Comparison of ENCODE assay signal across 8 mouse cellular contexts in the genomic region with DNA sequence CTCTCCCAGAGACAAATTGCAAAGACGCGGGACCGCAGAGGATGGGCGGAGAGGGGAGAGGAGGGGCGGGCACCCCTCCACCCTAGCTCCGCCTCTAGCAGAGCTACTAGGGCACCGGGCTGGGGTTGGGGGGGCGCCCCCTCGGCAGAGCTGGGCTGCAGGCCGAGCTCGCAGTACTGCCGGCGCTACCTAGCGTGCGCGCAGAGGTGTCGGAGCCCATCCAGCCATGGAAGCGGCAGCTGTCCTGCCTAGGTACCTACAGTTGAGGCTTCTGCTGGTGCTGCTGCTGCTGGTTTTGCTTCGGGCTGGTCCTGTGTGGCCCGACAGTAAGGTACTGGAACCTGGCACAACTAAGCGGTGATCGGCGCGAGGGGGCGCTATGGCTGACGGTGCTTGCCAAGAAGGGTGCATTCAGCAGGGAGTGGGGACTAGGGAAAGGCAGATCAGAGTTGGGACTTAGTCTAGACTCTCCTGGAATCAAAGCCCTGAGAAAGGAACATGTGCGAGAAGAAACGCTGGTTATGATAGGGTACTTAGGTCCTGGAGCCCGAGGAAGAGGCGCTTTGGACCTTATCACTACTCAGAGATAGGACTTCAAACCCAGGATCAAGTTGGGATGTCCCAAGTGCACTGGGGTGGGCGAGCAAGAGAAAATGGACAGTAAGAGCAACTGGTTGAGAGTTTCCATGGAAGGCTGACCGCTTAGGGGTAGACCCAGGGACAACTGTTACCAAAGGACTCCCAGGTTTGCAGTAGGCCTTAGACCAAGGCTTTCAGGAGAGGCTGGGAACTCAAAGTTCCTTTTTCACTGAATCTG. TPM values are rescaled to one million over a fixed set of nuclear protein-coding genes. Genes with fewer than 3 reads are reported as not detected.
DNase-seq lines count a peak whose midpoint lies in the region; ATAC-seq lines count a peak whose summit lies in the region.

Gene Olfml2a (plus strand): TSS at position 128 of the 817 bp plus-strand sequence.

- peak within 1 kb of the TSS; percentile 87 for H3K4me2 ChIP-seq in embryonic facial prominence, embryonic 14.5 days (ENCODE audit: low read depth, low read length)
- H3K4me2 ChIP-seq in heart, embryonic 11.5 days, result peak within 1 kb of the TSS; percentile 93
- peak within 1 kb of the TSS; percentile 78 for H3K4me2 ChIP-seq in liver, embryonic 12.5 days

- peak; percentile 50 to 73 for DNase-seq in left cerebral cortex, adult 18-20 months (ENCODE audit: low spot score in 2 of 2)
- no peak for DNase-seq in left cerebral cortex, adult 11 months (ENCODE audit: low spot score)
- peak; percentile 84 for DNase-seq in embryonic facial prominence, embryonic 14.5 days (ENCODE audit: low spot score)
- peak; percentile 74 for DNase-seq in kidney, adult 9 months
- peak; percentile 79 for DNase-seq in naive thymus-derived CD4-positive, alpha-beta T cell, adult 2 months (ENCODE audit: low read depth)
- peak; percentile 75 for DNase-seq in splenic B cell, adult 2 months (ENCODE audit: low read depth, low spot score)

- H3K27me3 ChIP-seq in embryonic facial prominence, embryonic 14.5 days (replicated peaks; ENCODE audit: control insufficient read depth, insufficient read depth, low read length), result no peaks in the 10 kb centered on the region
- 0 out of 2 replicates have a peak, but pooled peaks cover 2% of the 10 kb centered on the region for H3K27me3 ChIP-seq in heart, embryonic 11.5 days (ENCODE audit: control insufficient read depth, insufficient read depth, low read length)
- peaks cover 57% of the 10 kb centered on the region for H3K27me3 ChIP-seq in liver, embryonic 12.5 days (replicated peaks)
- H3K27me3 ChIP-seq in splenic B cell, adult 2 months (ENCODE audit: control insufficient read depth, insufficient read depth, low read length, poor library complexity, severe bottlenecking), result no peaks in the 10 kb centered on the region

- peak within 1 kb of the TSS; percentile 48 for H3K4me3 ChIP-seq in embryonic facial prominence, embryonic 14.5 days (ENCODE audit: low read depth, low read length)
- peak within 1 kb of the TSS; percentile 48 for H3K4me3 ChIP-seq in heart, embryonic 11.5 days (ENCODE audit: low read depth, low read length)
- peak within 1 kb of the TSS; percentile 40 for H3K4me3 ChIP-seq in liver, embryonic 12.5 days

- WGBS in embryonic facial prominence, embryonic 14.5 days, result 13% methylated on average over 24 of the region's 32 CpGs
- WGBS in heart, embryonic 11.5 days (ENCODE audit: insufficient replicate concordance), result 4% methylated on average over 31 of the region's 32 CpGs
- 11% methylated on average over 32 of the region's 32 CpGs for WGBS in liver, embryonic 12.5 days (ENCODE audit: insufficient replicate concordance)

- peaks cover 26% of the 10 kb centered on the region for H3K4me1 ChIP-seq in embryonic facial prominence, embryonic 14.5 days (ENCODE audit: control insufficient read depth, insufficient read depth, low read length)
- peaks cover 18% of the 10 kb centered on the region for H3K4me1 ChIP-seq in heart, embryonic 11.5 days (ENCODE audit: control insufficient read depth, insufficient read depth, low read length)
- peaks cover 17% of the 10 kb centered on the region for H3K4me1 ChIP-seq in liver, embryonic 12.5 days

- H3K27ac ChIP-seq in embryonic facial prominence, embryonic 14.5 days (replicated peaks; ENCODE audit: low read depth, low read length), result 0 out of 2 replicates have a peak within 1 kb of the TSS, but pooled peaks have one; percentile 39
- no peak within 1 kb of the TSS for H3K27ac ChIP-seq in heart, embryonic 11.5 days (ENCODE audit: low read depth, low read length)
- no peak within 1 kb of the TSS for H3K27ac ChIP-seq in liver, embryonic 12.5 days

- peak within 1 kb of the TSS; percentile 64 for H3K9ac ChIP-seq in embryonic facial prominence, embryonic 14.5 days (ENCODE audit: low read depth, low read length)
- H3K9ac ChIP-seq in heart, embryonic 11.5 days (ENCODE audit: low read depth, low read length), result peak within 1 kb of the TSS; percentile 67
- peak within 1 kb of the TSS; percentile 48 for H3K9ac ChIP-seq in liver, embryonic 12.5 days

- H3K36me3 ChIP-seq in embryonic facial prominence, embryonic 14.5 days (ENCODE audit: control insufficient read depth, insufficient read depth, low read length), result no peaks in the 10 kb centered on the region
- no peaks in the 10 kb centered on the region for H3K36me3 ChIP-seq in heart, embryonic 11.5 days (ENCODE audit: control insufficient read depth, insufficient read depth, low read length)
- H3K36me3 ChIP-seq in liver, embryonic 12.5 days, result no peaks in the 10 kb centered on the region
- H3K36me3 ChIP-seq in splenic B cell, adult 2 months (ENCODE audit: control insufficient read depth, insufficient read depth, low read length, poor library complexity, severe bottlenecking), result no peaks in the 10 kb centered on the region

- H3K9me3 ChIP-seq in embryonic facial prominence, embryonic 14.5 days (ENCODE audit: control insufficient read depth, low read length), result no peaks in the 10 kb centered on the region
- H3K9me3 ChIP-seq in heart, embryonic 11.5 days (replicated peaks; ENCODE audit: control insufficient read depth, low read length), result no peaks in the 10 kb centered on the region
- H3K9me3 ChIP-seq in liver, embryonic 12.5 days (replicated peaks), result no peaks in the 10 kb centered on the region

- peak; percentile 85 for ATAC-seq in embryonic facial prominence, embryonic 14.5 days (ENCODE audit: low read depth)
- peak; percentile 55; the same call in 1 of the 2 replicates for ATAC-seq in heart, embryonic 11.5 days (replicated peaks; ENCODE audit: insufficient number of reproducible peaks, low FRiP score, low TSS enrichment)
- ATAC-seq in liver, embryonic 12.5 days, result peak; percentile 72

RNA-seq across cellular contexts. Expression of gene Olfml2a, which starts in this region (rescaled TPM):
- 1 to 10 TPM; 2.3 to 2.9 TPM for total RNA-seq in left cerebral cortex, adult 18-20 months (2021)
- 15.3 and 18.7 TPM in 2 replicates for polyA plus RNA-seq in embryonic facial prominence, embryonic 14.5 days (2014; fragmentation: Nextera tagmentation; extraction: Ambion mirVana)
- 2.1 and 3.7 TPM in 2 replicates for polyA plus RNA-seq in heart, embryonic 11.5 days (2014; fragmentation: Nextera tagmentation; extraction: Ambion mirVana)
- polyA plus RNA-seq in liver, embryonic 12.5 days (2016; fragmentation: Nextera tagmentation; extraction: Ambion mirVana), result 0.12 and 0.13 TPM in 2 replicates

Comparison
In these comparisons a context has a peak if more than half of its experiments do, and no peak if none do; other contexts are left out.
1. Peak in ATAC-seq, H3K4me3 ChIP-seq, H3K9ac ChIP-seq and H3K4me2 ChIP-seq in liver, embryonic 12.5 days; RNA of the gene not detected or under 1 TPM.